Mouse (Mus musculus): ENCODE measurements around the gene Gm20850.
"Not testable (repeated sequence)": the region's sequence is repeated elsewhere in the genome, so short reads cannot be mapped to it uniquely, and the experiment has no call there.

The Gm20850 gene

DNA sequence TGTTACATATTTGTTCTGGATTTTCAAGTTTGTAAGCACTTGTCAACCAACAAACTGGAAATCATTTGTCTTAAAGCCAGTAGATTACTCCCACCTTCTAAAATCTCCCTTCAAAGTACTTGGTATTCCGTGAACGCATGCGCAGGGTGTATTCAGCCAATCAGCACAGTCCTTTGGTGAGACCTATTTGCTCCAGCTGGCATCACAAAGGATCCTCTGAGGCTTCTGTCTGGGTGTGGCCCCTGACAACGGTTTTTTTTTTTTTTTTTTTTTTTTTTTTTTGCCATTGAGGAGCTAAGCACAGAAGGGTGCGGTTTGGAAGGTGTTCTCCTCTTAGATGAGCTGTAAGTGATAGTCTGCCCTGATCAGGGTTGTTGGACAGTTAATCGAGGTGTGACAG is at the start of gene Gm20850:
TSS of gene Gm20850 (plus strand) at position 301 of the 400 bp plus-strand sequence.
- DNase-seq, result not testable (repeated sequence)
